Mouse (Mus musculus) bone marrow, adult 2 months (tissue): ENCODE measurements around the gene Cacna1d.

Experiments
- CTCF ChIP-seq: fragments of 200-500 bp; IDR thresholded peaks from 2 replicates; pipeline ENCODE4 v1.5.1; 2011; ENCODE audit warnings: low read length, control low read depth; ENCODE audit not compliant: control insufficient read depth, insufficient read depth
- POLR2A ChIP-seq: fragments of 200-500 bp; IDR thresholded peaks from 2 replicates; pipeline ENCODE4 v1.6.1; 2011; ENCODE audit warnings: low read depth, mild to moderate bottlenecking, control low read depth, low read length, borderline replicate concordance; ENCODE audit not compliant: control insufficient read depth

DNA sequence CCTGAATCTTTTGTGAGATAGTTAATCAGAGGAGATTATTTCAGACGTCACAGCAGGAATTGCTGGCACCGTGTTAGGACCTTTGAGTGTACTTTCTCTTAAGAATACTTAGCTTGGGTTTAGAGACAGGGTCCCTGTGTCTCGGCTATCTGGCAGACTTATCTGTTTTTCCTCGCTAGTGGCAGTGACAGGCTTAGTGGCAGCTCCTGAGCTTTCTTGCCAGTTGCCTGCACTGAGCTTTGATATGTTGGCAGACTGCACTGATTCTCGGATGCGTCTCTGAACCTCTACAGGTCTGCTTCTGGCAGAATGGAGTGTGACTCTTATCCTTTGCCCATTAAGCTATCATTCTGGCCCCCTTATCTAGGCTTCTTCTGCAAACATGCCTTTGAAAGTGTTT lies 3.7 kb upstream of the Cacna1d start:
- no peak for TF ChIP-seq CTCF
- no peak for TF ChIP-seq POLR2A
